Mouse (Mus musculus): ENCODE measurements around the gene Stk24. TPM values are rescaled to one million over a fixed set of nuclear protein-coding genes. Genes with fewer than 3 reads are reported as not detected.
A peak's percentile ranks its signal among the peaks of the same experiment; 100 is the strongest.

The Stk24 gene
- 39.2 and 40.7 TPM in 2 replicates for polyA plus RNA-seq (2015; fragmentation: Nextera tagmentation; extraction: Ambion mirVana)

DNA sequence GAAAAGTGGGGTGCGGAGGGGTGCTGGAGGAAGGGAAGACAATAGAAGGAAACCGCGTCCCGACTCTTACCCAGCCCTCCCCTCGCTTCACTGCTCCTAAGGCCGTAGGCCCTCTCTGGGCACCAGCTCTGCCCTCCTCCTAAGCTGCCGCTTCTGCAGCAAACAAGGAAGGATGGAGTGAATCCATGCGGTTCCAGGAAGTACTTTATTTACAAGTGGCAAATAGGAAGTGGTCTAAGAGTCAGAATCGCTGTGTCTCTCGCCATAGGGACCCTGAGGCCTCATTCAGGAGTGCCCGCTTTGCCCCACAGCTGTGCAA lies at the start of gene Stk24:
Gene Stk24 (minus strand): TSS at position 185 of the 319 bp plus-strand sequence.
- no peaks in the 10 kb centered on the region for H3K36me3 ChIP-seq (ENCODE audit: control insufficient read depth, insufficient read depth)
- H3K4me1 ChIP-seq (replicated peaks; ENCODE audit: control insufficient read depth, insufficient read depth, low read length) = peaks cover 6% of the 10 kb centered on the region; the same call in 1 of the 2 replicates
- no peaks in the 10 kb centered on the region for H3K9me3 ChIP-seq (ENCODE audit: control insufficient read depth)
- WGBS = under 1% methylated on average over 11 of the region's 11 CpGs
- peak within 1 kb of the TSS; percentile 99 for H3K27ac ChIP-seq (ENCODE audit: low read depth, low read length)
- H3K27me3 ChIP-seq (replicated peaks; ENCODE audit: control insufficient read depth, insufficient read depth, low read length) = no peaks in the 10 kb centered on the region
- TF ChIP-seq CTCF (IDR thresholded peaks at IDR 0.05; ENCODE audit: low read depth) = no peak
- ATAC-seq = peak; percentile 26
- H3K4me2 ChIP-seq (replicated peaks; ENCODE audit: low read depth) = peak within 1 kb of the TSS; percentile 86
- peak within 1 kb of the TSS; percentile 98 for H3K9ac ChIP-seq (ENCODE audit: low read depth, low read length)
- H3K4me3 ChIP-seq (ENCODE audit: low read depth, low read length) = peak within 1 kb of the TSS; percentile 87

DNA sequence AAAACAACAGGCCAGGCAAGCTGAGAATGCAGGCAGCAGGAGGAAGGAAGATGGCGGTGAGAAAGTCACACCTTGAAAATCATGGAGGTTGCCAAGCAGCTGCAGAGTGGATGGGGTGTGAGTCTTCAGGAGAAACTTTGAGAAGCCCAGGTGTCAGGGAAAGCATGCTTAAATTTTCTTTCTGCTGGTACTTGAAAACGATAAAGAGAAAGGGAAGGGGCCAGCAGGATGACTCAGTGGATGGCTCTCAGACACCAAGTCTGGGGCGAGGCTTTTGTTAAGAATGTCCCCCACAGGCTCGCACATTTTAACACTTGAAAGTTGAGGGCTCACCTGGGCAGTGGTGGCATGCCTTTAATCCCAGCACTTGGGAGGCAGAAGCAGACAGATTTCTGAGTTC lies 48.3 kb upstream of the Stk24 start:
- Histone ChIP-seq H3K4me1 (replicated peaks; ENCODE audit: control insufficient read depth, insufficient read depth, low read length) (peaks cover 3% of the 10 kb centered on the region; the same call in 1 of the 2 replicates), H3K27me3 (replicated peaks; ENCODE audit: control insufficient read depth, insufficient read depth, low read length) (no peaks in the 10 kb centered on the region), H3K9ac (ENCODE audit: low read depth, low read length) (no peak overlapping the region), H3K4me3 (ENCODE audit: low read depth, low read length) (no peak overlapping the region), H3K4me2 (replicated peaks; ENCODE audit: low read depth) (no peak overlapping the region), H3K36me3 (ENCODE audit: control insufficient read depth, insufficient read depth) (no peaks in the 10 kb centered on the region), H3K9me3 (ENCODE audit: control insufficient read depth) (no peaks in the 10 kb centered on the region), H3K27ac (ENCODE audit: low read depth, low read length) (no peak overlapping the region)
- no peak for ATAC-seq
- no peak for TF ChIP-seq CTCF (IDR thresholded peaks at IDR 0.05; ENCODE audit: low read depth)
- WGBS = 95% methylated on average over 4 of the region's 4 CpGs

DNA sequence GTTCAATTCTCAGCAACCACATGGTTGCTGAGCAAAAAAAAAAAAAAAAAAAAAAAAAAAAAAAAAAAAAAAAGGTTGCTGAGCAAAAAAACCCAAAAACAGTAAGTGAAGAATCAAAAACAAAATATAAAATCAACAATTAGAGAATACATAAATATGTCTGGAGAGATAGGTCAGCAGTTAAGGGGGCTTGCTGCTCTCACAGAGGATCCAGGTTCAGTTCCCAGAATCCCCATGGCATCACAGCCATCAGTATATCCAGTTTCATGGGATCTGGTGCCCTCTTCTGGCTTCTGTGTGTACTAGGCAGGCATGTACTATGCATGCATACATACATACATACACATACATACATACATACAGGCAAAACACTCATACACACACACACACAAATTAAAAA lies 46.9 kb upstream of the Stk24 start:
- peak; percentile 71 for TF ChIP-seq CTCF (IDR thresholded peaks at IDR 0.05; ENCODE audit: low read depth)
- no peaks in the 10 kb centered on the region for H3K27me3 ChIP-seq (replicated peaks; ENCODE audit: control insufficient read depth, insufficient read depth, low read length)
- no peak overlapping the region for H3K27ac ChIP-seq (ENCODE audit: low read depth, low read length)
- no peak overlapping the region for H3K4me3 ChIP-seq (ENCODE audit: low read depth, low read length)
- ATAC-seq = no peak
- no peak overlapping the region for H3K4me2 ChIP-seq (replicated peaks; ENCODE audit: low read depth)
- H3K9me3 ChIP-seq (ENCODE audit: control insufficient read depth) = no peaks in the 10 kb centered on the region
- H3K4me1 ChIP-seq (replicated peaks; ENCODE audit: control insufficient read depth, insufficient read depth, low read length) = peaks cover 8% of the 10 kb centered on the region; the same call in 1 of the 2 replicates
- no peak overlapping the region for H3K9ac ChIP-seq (ENCODE audit: low read depth, low read length)
- H3K36me3 ChIP-seq (ENCODE audit: control insufficient read depth, insufficient read depth) = no peaks in the 10 kb centered on the region

DNA sequence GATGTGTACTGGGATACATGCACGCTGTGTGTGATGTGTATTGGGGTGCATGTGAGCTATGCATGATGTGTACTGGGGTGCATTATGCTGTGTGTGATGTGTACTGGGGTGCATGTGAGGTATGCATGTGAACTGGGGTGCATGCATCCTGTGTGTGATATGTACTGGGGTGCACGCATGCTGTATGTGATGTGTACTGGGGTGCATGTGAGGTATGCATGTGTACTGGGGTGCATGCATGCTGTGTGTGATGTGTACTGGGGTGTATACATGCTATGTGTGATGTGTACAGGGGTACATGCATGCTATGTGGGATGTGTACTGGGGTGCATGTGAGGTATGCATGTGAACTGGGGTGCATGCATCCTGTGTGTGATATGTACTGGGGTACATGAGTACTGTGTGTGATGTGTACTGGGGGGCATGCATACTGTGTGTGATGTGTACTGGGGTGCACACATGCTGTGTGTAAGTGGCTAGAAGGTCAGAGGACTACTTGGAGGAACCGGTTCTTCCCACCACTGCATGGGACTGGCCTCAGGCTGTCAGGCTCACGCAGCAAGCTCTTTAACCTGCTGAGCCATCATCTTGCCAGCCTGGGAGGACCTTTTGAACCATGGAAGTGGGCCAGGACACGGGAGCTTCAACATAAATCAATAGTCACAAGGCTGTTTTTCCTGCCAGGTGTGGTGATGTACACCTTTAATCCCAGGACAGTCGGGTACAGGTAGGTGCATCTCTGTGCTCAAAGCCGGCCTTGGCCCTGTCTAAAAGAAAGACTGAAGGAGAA lies 45.4 kb upstream of the Stk24 start:
- no peak overlapping the region for H3K4me3 ChIP-seq (ENCODE audit: low read depth, low read length)
- no peaks in the 10 kb centered on the region for H3K9me3 ChIP-seq (ENCODE audit: control insufficient read depth)
- ATAC-seq = peak; percentile 83
- no peak overlapping the region for H3K4me2 ChIP-seq (replicated peaks; ENCODE audit: low read depth)
- no peaks in the 10 kb centered on the region for H3K27me3 ChIP-seq (replicated peaks; ENCODE audit: control insufficient read depth, insufficient read depth, low read length)
- 0 out of 2 replicates have a peak overlapping the region, but pooled peaks have one; percentile 64 for H3K27ac ChIP-seq (ENCODE audit: low read depth, low read length)
- 58% methylated on average over 7 of the region's 7 CpGs for WGBS
- TF ChIP-seq CTCF (IDR thresholded peaks at IDR 0.05; ENCODE audit: low read depth) = no peak
- peaks cover 8% of the 10 kb centered on the region; the same call in 1 of the 2 replicates for H3K4me1 ChIP-seq (replicated peaks; ENCODE audit: control insufficient read depth, insufficient read depth, low read length)
- H3K9ac ChIP-seq (ENCODE audit: low read depth, low read length) = no peak overlapping the region
- no peaks in the 10 kb centered on the region for H3K36me3 ChIP-seq (ENCODE audit: control insufficient read depth, insufficient read depth)

DNA sequence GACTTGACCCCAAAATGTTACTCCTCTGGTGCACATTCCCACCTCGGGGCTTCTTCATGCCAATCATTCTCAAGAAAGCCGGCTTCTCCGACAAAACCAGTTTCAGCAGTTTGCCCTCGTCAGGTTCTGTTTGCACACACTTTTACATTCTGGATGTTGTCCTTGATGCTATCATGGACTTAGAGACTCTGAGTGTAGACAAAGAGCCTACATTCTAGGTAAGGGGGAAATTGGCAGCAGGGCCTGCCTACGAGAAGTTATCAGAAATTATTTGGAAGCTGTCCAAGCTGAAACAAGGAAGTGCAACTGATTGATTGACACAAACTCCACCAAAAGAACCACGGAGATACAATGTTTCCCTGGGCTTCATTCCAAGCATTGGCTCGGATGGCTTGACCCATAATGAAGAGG lies 43.5 kb upstream of the Stk24 start:
- no peak for TF ChIP-seq CTCF (IDR thresholded peaks at IDR 0.05; ENCODE audit: low read depth)
- Histone ChIP-seq H3K4me2 (replicated peaks; ENCODE audit: low read depth) (peak overlapping the region; percentile 21; the same call in 1 of the 2 replicates), H3K27ac (ENCODE audit: low read depth, low read length) (peak overlapping the region; percentile 68), H3K36me3 (ENCODE audit: control insufficient read depth, insufficient read depth) (no peaks in the 10 kb centered on the region), H3K4me1 (replicated peaks; ENCODE audit: control insufficient read depth, insufficient read depth, low read length) (peaks cover 8% of the 10 kb centered on the region; the same call in 1 of the 2 replicates), H3K4me3 (ENCODE audit: low read depth, low read length) (no peak overlapping the region), H3K9ac (ENCODE audit: low read depth, low read length) (no peak overlapping the region), H3K27me3 (replicated peaks; ENCODE audit: control insufficient read depth, insufficient read depth, low read length) (no peaks in the 10 kb centered on the region), H3K9me3 (ENCODE audit: control insufficient read depth) (no peaks in the 10 kb centered on the region)
- WGBS = 33% methylated on average over 7 of the region's 7 CpGs
- ATAC-seq = peak; percentile 55

DNA sequence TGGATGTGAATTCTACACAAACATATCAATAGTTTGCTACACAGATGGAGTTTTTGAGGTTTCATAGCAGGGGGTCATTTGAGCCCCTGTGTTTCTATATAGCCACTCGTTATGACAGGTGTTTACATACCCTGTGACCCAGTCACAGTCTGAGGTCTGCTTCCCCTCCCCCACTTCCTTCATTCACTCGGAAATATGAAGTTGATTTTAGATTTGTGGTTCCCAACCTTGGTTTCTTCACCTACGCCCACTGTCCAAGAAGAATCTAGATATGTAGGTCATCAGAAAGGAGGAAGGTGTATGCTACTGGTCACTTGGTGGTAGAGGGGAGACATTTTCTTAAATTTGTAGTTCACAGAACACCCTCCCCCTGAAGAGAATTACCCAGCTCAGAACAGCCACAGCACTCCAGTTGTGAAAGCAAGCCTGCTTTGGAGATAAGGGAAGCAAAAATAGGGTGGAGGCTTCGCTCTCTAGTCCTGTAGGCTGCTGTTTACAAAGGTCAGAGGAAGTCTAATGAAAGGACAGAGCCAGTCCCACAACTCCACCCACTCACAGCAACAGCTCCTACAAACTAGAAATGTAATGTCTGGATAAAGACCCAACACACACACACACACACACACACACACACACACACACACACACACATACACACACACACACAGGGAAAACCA lies 43.0 kb upstream of the Stk24 start:
- Histone ChIP-seq H3K4me3 (ENCODE audit: low read depth, low read length) (no peak overlapping the region), H3K27ac (ENCODE audit: low read depth, low read length) (peak overlapping the region; percentile 68), H3K4me2 (replicated peaks; ENCODE audit: low read depth) (peak overlapping the region; percentile 21), H3K9me3 (ENCODE audit: control insufficient read depth) (no peaks in the 10 kb centered on the region), H3K27me3 (replicated peaks; ENCODE audit: control insufficient read depth, insufficient read depth, low read length) (no peaks in the 10 kb centered on the region), H3K4me1 (replicated peaks; ENCODE audit: control insufficient read depth, insufficient read depth, low read length) (peaks cover 8% of the 10 kb centered on the region; the same call in 1 of the 2 replicates), H3K36me3 (ENCODE audit: control insufficient read depth, insufficient read depth) (no peaks in the 10 kb centered on the region), H3K9ac (ENCODE audit: low read depth, low read length) (no peak overlapping the region)
- 17% methylated on average over 4 of the region's 4 CpGs for WGBS
- peak; percentile 56 for ATAC-seq
- TF ChIP-seq CTCF (IDR thresholded peaks at IDR 0.05; ENCODE audit: low read depth) = no peak

Measured in intestine, postnatal 0 days (tissue).